Comparison of ENCODE assay signal across 8 mouse cellular contexts in the genomic region with DNA sequence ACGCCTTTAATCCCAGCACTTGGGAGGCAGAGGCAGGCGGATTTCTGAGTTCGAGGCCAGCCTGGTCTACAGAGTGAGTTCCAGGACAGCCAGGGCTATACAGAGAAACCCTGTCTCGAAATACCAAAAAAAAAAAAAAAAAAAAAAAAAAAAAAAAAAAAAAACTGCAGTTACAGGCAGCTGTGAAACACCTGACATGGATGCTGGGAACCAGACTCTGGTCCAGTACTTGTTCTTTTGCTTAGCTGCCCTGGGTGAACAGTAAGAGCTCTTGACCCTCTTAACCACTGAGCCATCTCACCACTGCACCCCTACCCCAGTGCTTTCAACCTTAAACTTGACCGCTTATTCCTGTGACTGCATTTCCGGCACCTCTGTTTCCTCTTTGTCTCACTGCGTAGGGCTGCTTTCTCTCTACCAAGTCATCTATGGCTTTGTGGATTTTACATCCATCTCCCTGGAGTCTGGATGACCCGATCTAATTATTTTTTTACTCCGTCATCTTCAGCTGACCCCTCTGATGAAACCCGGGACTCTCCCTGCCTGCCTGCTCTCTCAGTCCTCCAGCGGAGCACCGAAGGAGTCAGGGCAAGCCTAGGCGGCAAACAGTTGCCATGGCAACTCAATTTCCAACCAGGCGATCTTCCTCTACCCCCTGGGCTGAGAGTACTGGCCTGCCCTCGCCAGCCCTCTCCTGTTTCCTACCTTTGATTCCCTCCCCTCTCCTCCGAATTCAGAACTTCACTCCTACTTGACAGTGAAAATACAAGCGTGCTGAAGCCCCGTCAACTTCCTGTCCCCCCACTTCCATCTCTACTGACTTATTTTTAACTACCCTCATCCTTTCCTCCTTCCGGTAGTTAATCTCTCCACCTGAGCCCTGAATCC. TPM values are rescaled to one million over a fixed set of nuclear protein-coding genes. Genes with fewer than 3 reads are reported as not detected.
DNase-seq lines count a peak whose midpoint lies in the region; ATAC-seq and TF ChIP-seq lines count a peak whose summit lies in the region.

No protein-coding gene starts in this region.

- H3K36me3 ChIP-seq in lung, embryonic 16.5 days (ENCODE audit: control insufficient read depth, insufficient read depth, low read length) = no peaks in the 10 kb centered on the region
- no peaks in the 10 kb centered on the region for H3K36me3 ChIP-seq in forebrain, embryonic 14.5 days (ENCODE audit: control insufficient read depth, insufficient read depth, low read length)
- no peaks in the 10 kb centered on the region for H3K36me3 ChIP-seq in kidney, embryonic 15.5 days
- no peaks in the 10 kb centered on the region for H3K36me3 ChIP-seq in midbrain, embryonic 13.5 days
- no peaks in the 10 kb centered on the region for H3K36me3 ChIP-seq in thymus, adult 2 months (ENCODE audit: control insufficient read depth, insufficient read depth, low read length)

- ATAC-seq in lung, embryonic 16.5 days (ENCODE audit: low read depth) = peak; percentile 49; the same call in 1 of the 2 replicates
- ATAC-seq in forebrain, embryonic 14.5 days = peak; percentile 52; the same call in 1 of the 2 replicates
- ATAC-seq in kidney, embryonic 15.5 days (replicated peaks; ENCODE audit: low FRiP score) = 0 out of 2 replicates have a peak, but pooled peaks have one; percentile 61
- ATAC-seq in midbrain, embryonic 13.5 days = peak; percentile 72

- DNase-seq in lung, postnatal 14 days = no peak
- peak; percentile 86 for DNase-seq in brain, adult 2 months (ENCODE audit: low read depth, low spot score)
- DNase-seq in forebrain, embryonic 14.5 days (ENCODE audit: low spot score) = peak; percentile 75
- peak; percentile 64 for DNase-seq in thymus, adult 2 months
- no peak for DNase-seq in gastrocnemius, adult 8-10 months (ENCODE audit: low spot score in 2 of 2)

- H3K27ac ChIP-seq in lung, embryonic 16.5 days (ENCODE audit: low read length) = no peak overlapping the region
- peak overlapping the region; percentile 60 for H3K27ac ChIP-seq in forebrain, embryonic 14.5 days (ENCODE audit: low read depth, low read length)
- H3K27ac ChIP-seq in kidney, embryonic 15.5 days = peak overlapping the region; percentile 68
- H3K27ac ChIP-seq in midbrain, embryonic 13.5 days = peak overlapping the region; percentile 78
- peak overlapping the region; percentile 77 for H3K27ac ChIP-seq in thymus, adult 2 months (ENCODE audit: control insufficient read depth, insufficient read depth, low read length)

- peaks cover 7% of the 10 kb centered on the region for H3K4me1 ChIP-seq in lung, embryonic 16.5 days (replicated peaks; ENCODE audit: control insufficient read depth, insufficient read depth, low read length)
- H3K4me1 ChIP-seq in forebrain, embryonic 14.5 days (ENCODE audit: control insufficient read depth, insufficient read depth, low read length) = peaks cover 10% of the 10 kb centered on the region
- peaks cover 39% of the 10 kb centered on the region for H3K4me1 ChIP-seq in kidney, embryonic 15.5 days
- H3K4me1 ChIP-seq in midbrain, embryonic 13.5 days (replicated peaks) = peaks cover 27% of the 10 kb centered on the region
- H3K4me1 ChIP-seq in thymus, adult 2 months (replicated peaks; ENCODE audit: control insufficient read depth, insufficient read depth, low read length) = peaks cover 7% of the 10 kb centered on the region; the same call in 1 of the 2 replicates

- WGBS in lung, embryonic 16.5 days = 22% methylated on average over 19 of the region's 19 CpGs
- WGBS in forebrain, embryonic 14.5 days = 20% methylated on average over 18 of the region's 19 CpGs
- 19% methylated on average over 18 of the region's 19 CpGs for WGBS in kidney, embryonic 15.5 days
- 15% methylated on average over 18 of the region's 19 CpGs for whole genome bisulfite sequencing in midbrain, embryonic 13.5 days
- WGBS in thymus, adult 2 months = 16% methylated on average over 19 of the region's 19 CpGs

- H3K9ac ChIP-seq in lung, embryonic 16.5 days (ENCODE audit: low read length) = peak overlapping the region; percentile 52
- H3K9ac ChIP-seq in forebrain, embryonic 14.5 days (ENCODE audit: low read length) = peak overlapping the region; percentile 48; the same call in 1 of the 2 replicates
- peak overlapping the region; percentile 16; the same call in 1 of the 2 replicates for H3K9ac ChIP-seq in kidney, embryonic 15.5 days
- peak overlapping the region; percentile 29 for H3K9ac ChIP-seq in midbrain, embryonic 13.5 days (replicated peaks)

- H3K4me3 ChIP-seq in lung, embryonic 16.5 days (ENCODE audit: low read length) = peak overlapping the region; percentile 37
- H3K4me3 ChIP-seq in forebrain, embryonic 14.5 days (ENCODE audit: low read depth, low read length) = peak overlapping the region; percentile 14; the same call in 1 of the 2 replicates
- H3K4me3 ChIP-seq in kidney, embryonic 15.5 days (replicated peaks) = peak overlapping the region; percentile 37
- H3K4me3 ChIP-seq in midbrain, embryonic 13.5 days (replicated peaks) = peak overlapping the region; percentile 22
- H3K4me3 ChIP-seq in thymus, adult 2 months (ENCODE audit: control insufficient read depth, insufficient read depth, low read length) = peak overlapping the region; percentile 55

- H3K27me3 ChIP-seq in lung, embryonic 16.5 days (ENCODE audit: control insufficient read depth, insufficient read depth, low read depth, low read length) = no peaks in the 10 kb centered on the region
- H3K27me3 ChIP-seq in forebrain, embryonic 14.5 days (replicated peaks; ENCODE audit: control insufficient read depth, insufficient read depth, low read length) = no peaks in the 10 kb centered on the region
- H3K27me3 ChIP-seq in kidney, embryonic 15.5 days = 0 out of 2 replicates have a peak, but pooled peaks cover 2% of the 10 kb centered on the region
- 0 out of 2 replicates have a peak, but pooled peaks cover 5% of the 10 kb centered on the region for H3K27me3 ChIP-seq in midbrain, embryonic 13.5 days
- H3K27me3 ChIP-seq in thymus, adult 2 months (ENCODE audit: control insufficient read depth, insufficient read depth, low read length) = peaks cover 6% of the 10 kb centered on the region; the same call in 1 of the 2 replicates

- H3K9me3 ChIP-seq in lung, embryonic 16.5 days (ENCODE audit: control insufficient read depth, low read length) = no peaks in the 10 kb centered on the region
- no peaks in the 10 kb centered on the region for H3K9me3 ChIP-seq in forebrain, embryonic 14.5 days (replicated peaks; ENCODE audit: control insufficient read depth, low read length)
- no peaks in the 10 kb centered on the region for H3K9me3 ChIP-seq in kidney, embryonic 15.5 days (replicated peaks)
- H3K9me3 ChIP-seq in midbrain, embryonic 13.5 days = no peaks in the 10 kb centered on the region

- peak overlapping the region; percentile 59 for H3K4me2 ChIP-seq in lung, embryonic 16.5 days (ENCODE audit: low read depth, low read length)
- peak overlapping the region; percentile 40 for H3K4me2 ChIP-seq in forebrain, embryonic 14.5 days (ENCODE audit: low read length)
- H3K4me2 ChIP-seq in kidney, embryonic 15.5 days = peak overlapping the region; percentile 67
- peak overlapping the region; percentile 55 for H3K4me2 ChIP-seq in midbrain, embryonic 13.5 days (replicated peaks)

- TF ChIP-seq POLR2A in thymus, adult 2 months (IDR thresholded peaks at IDR 0.05; ENCODE audit: control insufficient read depth, extremely low read depth, insufficient read depth, low read length, poor library complexity) = 0 out of 2 replicates have a peak, but pooled peaks have one; percentile 30

- TF ChIP-seq CTCF in thymus, adult 2 months (IDR thresholded peaks at IDR 0.05; ENCODE audit: borderline replicate concordance, control insufficient read depth, extremely low read depth, insufficient read depth, low read length, poor library complexity) = no peak

RNA-seq across cellular contexts. Expression of gene Tubg2, which starts 12.1 kb away (rescaled TPM):
- 3.1 TPM in 2 replicates for polyA plus RNA-seq in lung, embryonic 16.5 days (2015; fragmentation: Nextera tagmentation; extraction: Ambion mirVana)
- polyA plus RNA-seq in forebrain, embryonic 14.5 days (2014; fragmentation: Nextera tagmentation; extraction: Ambion mirVana) = 27.4 and 31.9 TPM in 2 replicates
- 3.8 and 4.2 TPM in 2 replicates for polyA plus RNA-seq in kidney, embryonic 15.5 days (2015; fragmentation: Nextera tagmentation; extraction: Ambion mirVana)
- polyA plus RNA-seq in midbrain, embryonic 13.5 days (2015; fragmentation: Nextera tagmentation; extraction: Ambion mirVana) = 29.8 and 31.6 TPM in 2 replicates
- polyA plus RNA-seq in thymus, adult 2 months (2012; rRNA removed) = 2.6 and 3.3 TPM in 2 replicates
- total RNA-seq in gastrocnemius, adult 8-10 months (2022) = 1 to 10 TPM; 2.9 to 3.6 (median 3.2) TPM

RNA-seq across cellular contexts. Expression of gene Tubg1, which starts 23.8 kb away (rescaled TPM):
- polyA plus RNA-seq in lung, embryonic 16.5 days (2015; fragmentation: Nextera tagmentation; extraction: Ambion mirVana) = 70.6 and 82.1 TPM in 2 replicates
- polyA plus RNA-seq in forebrain, embryonic 14.5 days (2014; fragmentation: Nextera tagmentation; extraction: Ambion mirVana) = 84.9 and 87.8 TPM in 2 replicates
- polyA plus RNA-seq in kidney, embryonic 15.5 days (2015; fragmentation: Nextera tagmentation; extraction: Ambion mirVana) = 86.3 and 99.6 TPM in 2 replicates
- 89.4 and 91.0 TPM in 2 replicates for polyA plus RNA-seq in midbrain, embryonic 13.5 days (2015; fragmentation: Nextera tagmentation; extraction: Ambion mirVana)
- 50.3 and 67.4 TPM in 2 replicates for polyA plus RNA-seq in thymus, adult 2 months (2012; rRNA removed)
- total RNA-seq in gastrocnemius, adult 8-10 months (2022) = 10 to 100 TPM; 23.2 to 27.9 (median 25.9) TPM

RNA-seq across cellular contexts. Expression of gene Retreg3, which starts 23.9 kb away (rescaled TPM):
- 18.4 and 19.6 TPM in 2 replicates for polyA plus RNA-seq in lung, embryonic 16.5 days (2015; fragmentation: Nextera tagmentation; extraction: Ambion mirVana)
- polyA plus RNA-seq in forebrain, embryonic 14.5 days (2014; fragmentation: Nextera tagmentation; extraction: Ambion mirVana) = 14.0 and 14.4 TPM in 2 replicates
- polyA plus RNA-seq in kidney, embryonic 15.5 days (2015; fragmentation: Nextera tagmentation; extraction: Ambion mirVana) = 21.3 and 24.5 TPM in 2 replicates
- 21.8 and 28.5 TPM in 2 replicates for polyA plus RNA-seq in midbrain, embryonic 13.5 days (2015; fragmentation: Nextera tagmentation; extraction: Ambion mirVana)
- 118 and 130 TPM in 2 replicates for polyA plus RNA-seq in thymus, adult 2 months (2012; rRNA removed)
- 10 to 100 TPM; 28.8 to 30.4 (median 30.1) TPM for total RNA-seq in gastrocnemius, adult 8-10 months (2022)

RNA-seq across cellular contexts. Expression of gene Cntnap1, which starts 26.7 kb away (rescaled TPM):
- 1.1 and 1.2 TPM in 2 replicates for polyA plus RNA-seq in lung, embryonic 16.5 days (2015; fragmentation: Nextera tagmentation; extraction: Ambion mirVana)
- polyA plus RNA-seq in forebrain, embryonic 14.5 days (2014; fragmentation: Nextera tagmentation; extraction: Ambion mirVana) = 0.39 and 0.48 TPM in 2 replicates
- polyA plus RNA-seq in kidney, embryonic 15.5 days (2015; fragmentation: Nextera tagmentation; extraction: Ambion mirVana) = 1.9 and 2.0 TPM in 2 replicates
- 1.3 and 1.5 TPM in 2 replicates for polyA plus RNA-seq in midbrain, embryonic 13.5 days (2015; fragmentation: Nextera tagmentation; extraction: Ambion mirVana)
- polyA plus RNA-seq in thymus, adult 2 months (2012; rRNA removed) = 4.5 and 5.3 TPM in 2 replicates
- total RNA-seq in gastrocnemius, adult 8-10 months (2022) = 1 to 10 TPM in 1 of 4 experiments, under 1 TPM in 3; 0.67 to 1.3 (median 0.81) TPM

RNA-seq across cellular contexts. Expression of gene Plekhh3, which starts 27.6 kb away (rescaled TPM):
- 17.0 and 17.1 TPM in 2 replicates for polyA plus RNA-seq in lung, embryonic 16.5 days (2015; fragmentation: Nextera tagmentation; extraction: Ambion mirVana)
- 4.6 and 5.5 TPM in 2 replicates for polyA plus RNA-seq in forebrain, embryonic 14.5 days (2014; fragmentation: Nextera tagmentation; extraction: Ambion mirVana)
- polyA plus RNA-seq in kidney, embryonic 15.5 days (2015; fragmentation: Nextera tagmentation; extraction: Ambion mirVana) = 17.0 and 18.6 TPM in 2 replicates
- 7.3 and 8.1 TPM in 2 replicates for polyA plus RNA-seq in midbrain, embryonic 13.5 days (2015; fragmentation: Nextera tagmentation; extraction: Ambion mirVana)
- 11.9 and 12.1 TPM in 2 replicates for polyA plus RNA-seq in thymus, adult 2 months (2012; rRNA removed)
- 10 to 100 TPM; 25.6 to 38.5 (median 33.9) TPM for total RNA-seq in gastrocnemius, adult 8-10 months (2022)

Comparison
In these comparisons a context has a peak if more than half of its experiments do, and no peak if none do; other contexts are left out.
1. DNase-seq: peak in brain, adult 2 months (single experiment), forebrain, embryonic 14.5 days (single experiment) and thymus, adult 2 months (single experiment); none in lung, postnatal 14 days (single experiment) and gastrocnemius, adult 8-10 months (0 of 2).
2. Peak in every context shown above with its lines, with median percentiles within 50 percentile points of each other: ATAC-seq, H3K4me2 ChIP-seq, H3K4me3 ChIP-seq and H3K9ac ChIP-seq.